Mouse (Mus musculus) spleen, adult 2 months (tissue): ENCODE measurements around the gene Gabrr3.

Experiments used
- CTCF ChIP-seq: fragments of 200-500 bp; IDR thresholded peaks from 2 replicates; pipeline ENCODE4 v1.5.1; 2011; ENCODE audit warnings: mild to moderate bottlenecking, inconsistent platforms; ENCODE audit not compliant: insufficient read depth, insufficient read length, insufficient replicate concordance; ENCODE audit errors: extremely low read depth
- POLR2A ChIP-seq: fragments of 200-500 bp; IDR thresholded peaks from 2 replicates; pipeline ENCODE4 v1.6.1; 2011; ENCODE audit warnings: low read depth, low read length, inconsistent platforms

GRCm38 (mm10) chr16:59420237-59420866 is 13.2 kb downstream of the Gabrr3 start:
- TF ChIP-seq CTCF = no peak
- no peak for TF ChIP-seq POLR2A
